Mouse (Mus musculus) kidney, adult 2 months (tissue): ENCODE measurements at regions not wholly inside any gene's neighbourhood (a gene's known extent, or its start where the extent isn't known, plus 50 kb on each side); places are given as distances from the start of the nearest gene placed in this dataset.

Experiments used
- CTCF ChIP-seq: fragments of 200-500 bp; conservative IDR thresholded peaks from 2 replicates; pipeline ENCODE4 v1.5.1; 2011; ENCODE audit warnings: low read depth, mild to moderate bottlenecking, control low read depth, low read length, moderate library complexity, mixed read lengths; ENCODE audit not compliant: insufficient read depth, insufficient read length
- POLR2A ChIP-seq: fragments of 200-500 bp; IDR thresholded peaks from one replicate; pipeline ENCODE4 v1.6.1; 2011; ENCODE audit warnings: low read depth, low read length, control low read depth

- no peak for TF ChIP-seq POLR2A
- no peak for TF ChIP-seq CTCF
Observed at GRCm38 (mm10) chr4:137200968-137201367, 76.3 kb upstream of the Wnt4 start.
